Mouse (Mus musculus): Measurements from ENCODE around the gene Nectin4. TPM values are rescaled to one million over a fixed set of nuclear protein-coding genes. Genes with fewer than 3 reads are reported as not detected.

The Nectin4 gene
- total and polyA plus RNA-seq, 2 experiments: 0.09 to 0.16 TPM

GRCm38 (mm10) chr1:171419905-171420304 lies 50.0 kb downstream of the Nectin4 start:
- no peak for TF ChIP-seq CTCF (IDR thresholded peaks at IDR 0.05; ENCODE audit: low read depth, low read length)
- no peak for TF ChIP-seq POLR2A (IDR thresholded peaks at IDR 0.05; ENCODE audit: extremely low read depth, insufficient read depth, low read length)
- Histone ChIP-seq H3K27ac (replicated peaks; ENCODE audit: insufficient read depth, low read depth, low read length) (no peak overlapping the region), H3K79me2 (ENCODE audit: control insufficient read depth, insufficient read depth, low read length) (0 out of 2 replicates have a peak, but pooled peaks cover 4% of the 10 kb centered on the region), H3K36me3 (ENCODE audit: control insufficient read depth, insufficient read depth, low read length) (peaks cover 8% of the 10 kb centered on the region), H3K9ac (ENCODE audit: low read depth, low read length) (no peak overlapping the region), H3K4me3 (ENCODE audit: insufficient read depth, low read depth, low read length) (no peak overlapping the region), H3K4me1 (ENCODE audit: control insufficient read depth, insufficient read depth, low read length) (peaks cover 20% of the 10 kb centered on the region), H3K27me3 (ENCODE audit: control insufficient read depth, insufficient read depth, low read length) (no peaks in the 10 kb centered on the region)
- no peak for DNase-seq (ENCODE audit: extremely low read depth, low read depth, low spot score)
- WGBS: 91% methylated on average over 5 of the region's 5 CpGs

GRCm38 (mm10) chr1:171422504-171423095 lies 52.7 kb downstream of the Nectin4 start:
- TF ChIP-seq POLR2A (IDR thresholded peaks at IDR 0.05; ENCODE audit: extremely low read depth, insufficient read depth, low read length) (no peak), CTCF (IDR thresholded peaks at IDR 0.05; ENCODE audit: low read depth, low read length) (no peak)
- Histone ChIP-seq H3K36me3 (ENCODE audit: control insufficient read depth, insufficient read depth, low read length) (no peaks in the 10 kb centered on the region), H3K79me2 (ENCODE audit: control insufficient read depth, insufficient read depth, low read length) (no peaks in the 10 kb centered on the region), H3K27me3 (ENCODE audit: control insufficient read depth, insufficient read depth, low read length) (no peaks in the 10 kb centered on the region), H3K4me3 (ENCODE audit: insufficient read depth, low read depth, low read length) (no peak overlapping the region), H3K4me1 (ENCODE audit: control insufficient read depth, insufficient read depth, low read length) (peaks cover 15% of the 10 kb centered on the region), H3K27ac (replicated peaks; ENCODE audit: insufficient read depth, low read depth, low read length) (no peak overlapping the region), H3K9ac (ENCODE audit: low read depth, low read length) (no peak overlapping the region)
- peak; percentile 86 for DNase-seq (ENCODE audit: extremely low read depth, low read depth, low spot score)
- WGBS: 62% methylated on average over 8 of the region's 8 CpGs

GRCm38 (mm10) chr1:171424638-171425037 lies 54.7 kb downstream of the Nectin4 start:
- H3K36me3 ChIP-seq (ENCODE audit: control insufficient read depth, insufficient read depth, low read length): no peaks in the 10 kb centered on the region
- 11% methylated on average over 5 of the region's 5 CpGs for WGBS

GRCm38 (mm10) chr1:171425126-171425525 lies 55.2 kb downstream of the Nectin4 start:
- Histone ChIP-seq H3K4me3 (ENCODE audit: insufficient read depth, low read depth, low read length) (no peak overlapping the region), H3K27ac (replicated peaks; ENCODE audit: insufficient read depth, low read depth, low read length) (peak overlapping the region; percentile 20; the same call in 1 of the 2 replicates), H3K4me1 (ENCODE audit: control insufficient read depth, insufficient read depth, low read length) (peaks cover 3% of the 10 kb centered on the region; the same call in 1 of the 2 replicates), H3K36me3 (ENCODE audit: control insufficient read depth, insufficient read depth, low read length) (no peaks in the 10 kb centered on the region), H3K79me2 (ENCODE audit: control insufficient read depth, insufficient read depth, low read length) (no peaks in the 10 kb centered on the region), H3K9ac (ENCODE audit: low read depth, low read length) (no peak overlapping the region), H3K27me3 (ENCODE audit: control insufficient read depth, insufficient read depth, low read length) (no peaks in the 10 kb centered on the region)
- no peak for TF ChIP-seq POLR2A (IDR thresholded peaks at IDR 0.05; ENCODE audit: extremely low read depth, insufficient read depth, low read length)
- TF ChIP-seq CTCF (IDR thresholded peaks at IDR 0.05; ENCODE audit: low read depth, low read length): no peak
- WGBS: 13% methylated on average over 4 of the region's 4 CpGs
- DNase-seq (ENCODE audit: extremely low read depth, low read depth, low spot score): peak; percentile 95

More at GRCm38 (mm10) chr1:171424638-171425037, 54.7 kb downstream of the Nectin4 start:
- peaks cover 3% of the 10 kb centered on the region; the same call in 1 of the 2 replicates for H3K4me1 ChIP-seq (ENCODE audit: control insufficient read depth, insufficient read depth, low read length)
- peak overlapping the region; percentile 20; the same call in 1 of the 2 replicates for H3K27ac ChIP-seq (replicated peaks; ENCODE audit: insufficient read depth, low read depth, low read length)
- TF ChIP-seq CTCF (IDR thresholded peaks at IDR 0.05; ENCODE audit: low read depth, low read length) (no peak), POLR2A (IDR thresholded peaks at IDR 0.05; ENCODE audit: extremely low read depth, insufficient read depth, low read length) (no peak)
- H3K9ac ChIP-seq (ENCODE audit: low read depth, low read length): no peak overlapping the region
- no peaks in the 10 kb centered on the region for H3K79me2 ChIP-seq (ENCODE audit: control insufficient read depth, insufficient read depth, low read length)
- no peak overlapping the region for H3K4me3 ChIP-seq (ENCODE audit: insufficient read depth, low read depth, low read length)
- no peaks in the 10 kb centered on the region for H3K27me3 ChIP-seq (ENCODE audit: control insufficient read depth, insufficient read depth, low read length)
- no peak for DNase-seq (ENCODE audit: extremely low read depth, low read depth, low spot score)

- H3K79me2 ChIP-seq (ENCODE audit: control insufficient read depth, insufficient read depth, low read length): no peaks in the 10 kb centered on the region
- H3K27ac ChIP-seq (replicated peaks; ENCODE audit: insufficient read depth, low read depth, low read length): no peak overlapping the region
- peaks cover 4% of the 10 kb centered on the region for H3K4me1 ChIP-seq (ENCODE audit: control insufficient read depth, insufficient read depth, low read length)
- no peak overlapping the region for H3K9ac ChIP-seq (ENCODE audit: low read depth, low read length)
- no peak overlapping the region for H3K4me3 ChIP-seq (ENCODE audit: insufficient read depth, low read depth, low read length)
- WGBS: 80% methylated on average over 5 of the region's 5 CpGs
- no peaks in the 10 kb centered on the region for H3K36me3 ChIP-seq (ENCODE audit: control insufficient read depth, insufficient read depth, low read length)
- DNase-seq (ENCODE audit: extremely low read depth, low read depth, low spot score): no peak
- H3K27me3 ChIP-seq (ENCODE audit: control insufficient read depth, insufficient read depth, low read length): no peaks in the 10 kb centered on the region
- TF ChIP-seq POLR2A (IDR thresholded peaks at IDR 0.05; ENCODE audit: extremely low read depth, insufficient read depth, low read length) (no peak), CTCF (IDR thresholded peaks at IDR 0.05; ENCODE audit: low read depth, low read length) (no peak)
These were observed 62.3 kb downstream of the Nectin4 start for GRCm38 (mm10) chr1:171432158-171432557.

- Histone ChIP-seq H3K27ac (replicated peaks; ENCODE audit: insufficient read depth, low read depth, low read length) (no peak overlapping the region), H3K4me1 (ENCODE audit: control insufficient read depth, insufficient read depth, low read length) (peaks cover 13% of the 10 kb centered on the region), H3K9ac (ENCODE audit: low read depth, low read length) (no peak overlapping the region), H3K4me3 (ENCODE audit: insufficient read depth, low read depth, low read length) (no peak overlapping the region), H3K79me2 (ENCODE audit: control insufficient read depth, insufficient read depth, low read length) (peaks cover 14% of the 10 kb centered on the region; the same call in 1 of the 2 replicates), H3K27me3 (ENCODE audit: control insufficient read depth, insufficient read depth, low read length) (no peaks in the 10 kb centered on the region), H3K36me3 (ENCODE audit: control insufficient read depth, insufficient read depth, low read length) (no peaks in the 10 kb centered on the region)
- WGBS: 41% methylated on average over 7 of the region's 7 CpGs
- no peak for TF ChIP-seq CTCF (IDR thresholded peaks at IDR 0.05; ENCODE audit: low read depth, low read length)
- no peak for TF ChIP-seq POLR2A (IDR thresholded peaks at IDR 0.05; ENCODE audit: extremely low read depth, insufficient read depth, low read length)
- no peak for DNase-seq (ENCODE audit: extremely low read depth, low read depth, low spot score)
These were observed 65.5 kb downstream of the Nectin4 start for GRCm38 (mm10) chr1:171435288-171435814.
